8 mouse cellular contexts compared by ENCODE assay signal in the genomic region with DNA sequence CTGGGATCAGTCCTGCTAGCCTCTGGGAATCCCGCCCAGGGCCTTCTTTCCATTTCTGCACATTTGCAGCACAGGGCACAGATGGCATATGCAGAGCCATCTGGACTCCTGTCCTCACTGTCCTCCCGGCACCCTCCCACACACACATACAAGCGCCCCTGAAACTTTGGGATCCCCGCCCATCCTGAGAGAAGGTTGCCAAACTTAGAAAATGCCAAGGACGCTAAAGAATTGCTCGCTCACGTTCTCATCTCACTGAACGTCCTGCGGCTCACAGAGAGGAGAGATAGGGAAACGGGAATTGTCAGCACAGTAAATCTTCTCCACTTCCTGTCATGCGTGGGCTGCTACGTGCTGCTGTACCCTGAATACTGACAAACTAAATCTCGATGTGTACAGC. TPM values are rescaled to one million over a fixed set of nuclear protein-coding genes. Genes with fewer than 3 reads are reported as not detected.
A peak's percentile ranks its signal among the peaks of the same experiment; 100 is the strongest.
DNase-seq lines count a peak whose midpoint lies in the region; ATAC-seq and TF ChIP-seq lines count a peak whose summit lies in the region.
"Had no signal": no experiment of that assay in that cellular context is flagged by ENCODE, and none has a peak within 500 bp of the region (broad histone marks: within the 10 kb centered on the region; RNA-seq: fewer than 3 reads in every experiment).

No protein-coding gene starts in this region.

- no peak overlapping the region for H3K4me2 ChIP-seq in midbrain, postnatal 0 days (ENCODE audit: low read depth, low read length, poor library complexity, severe bottlenecking)
- H3K4me2 ChIP-seq in midbrain, embryonic 11.5 days, result no peak overlapping the region
- H3K4me2 ChIP-seq in kidney, embryonic 15.5 days, result peak overlapping the region; percentile 22; the same call in 1 of the 2 replicates

- no peaks in the 10 kb centered on the region for H3K9me3 ChIP-seq in midbrain, postnatal 0 days (ENCODE audit: low read length)
- H3K9me3 ChIP-seq in midbrain, embryonic 11.5 days (ENCODE audit: control insufficient read depth, low read length), result no peaks in the 10 kb centered on the region
- H3K9me3 ChIP-seq in kidney, embryonic 15.5 days (replicated peaks), result no peaks in the 10 kb centered on the region

- no peak overlapping the region for H3K27ac ChIP-seq in midbrain, postnatal 0 days (ENCODE audit: low read depth, low read length)
- no peak overlapping the region for H3K27ac ChIP-seq in midbrain, embryonic 11.5 days (ENCODE audit: low read depth, low read length)
- H3K27ac ChIP-seq in kidney, embryonic 15.5 days, result no peak overlapping the region; the same call in 1 of the 2 replicates

- intact Hi-C loops in left cerebral cortex, postnatal 25 days (cut with DNase I), result no loop called here

- H3K9ac ChIP-seq in midbrain, postnatal 0 days (replicated peaks; ENCODE audit: low read length, poor library complexity, severe bottlenecking), result no peak overlapping the region
- H3K9ac ChIP-seq in midbrain, embryonic 11.5 days (ENCODE audit: low read length), result no peak overlapping the region
- H3K9ac ChIP-seq in kidney, embryonic 15.5 days, result no peak overlapping the region

- ATAC-seq in midbrain, postnatal 0 days (ENCODE audit: low FRiP score), result no peak
- no peak for ATAC-seq in midbrain, embryonic 11.5 days (ENCODE audit: low FRiP score)
- ATAC-seq in kidney, embryonic 15.5 days (replicated peaks; ENCODE audit: low FRiP score), result no peak

- TF ChIP-seq CTCF in midbrain, postnatal 0 days (IDR thresholded peaks at IDR 0.05), result no peak

- peak; percentile 62 for DNase-seq in midbrain, postnatal 0 days (ENCODE audit: low spot score)
- no peak for DNase-seq in midbrain, embryonic 11.5 days (ENCODE audit: low spot score, missing footprints)
- DNase-seq in cerebellum, adult 9-10 months, result peak; percentile 99
- DNase-seq in left cerebral cortex, postnatal 25 days (ENCODE audit: low spot score in 2 of 2), result peak; percentile 71 to 94
- no peak for DNase-seq in T-cell, adult 2 months (ENCODE audit: low spot score)
- DNase-seq in embryo, embryonic 10 days (ENCODE audit: low spot score), result no peak

- no peak overlapping the region for H3K4me3 ChIP-seq in midbrain, postnatal 0 days (ENCODE audit: low read depth, low read length)
- no peak overlapping the region for H3K4me3 ChIP-seq in midbrain, embryonic 11.5 days (ENCODE audit: low read depth, low read length)
- no peak overlapping the region for H3K4me3 ChIP-seq in kidney, embryonic 15.5 days (replicated peaks)

- no peaks in the 10 kb centered on the region for H3K36me3 ChIP-seq in midbrain, postnatal 0 days (ENCODE audit: insufficient read depth, low read length)
- no peaks in the 10 kb centered on the region for H3K36me3 ChIP-seq in midbrain, embryonic 11.5 days (ENCODE audit: control insufficient read depth, insufficient read depth, low read length)
- H3K36me3 ChIP-seq in kidney, embryonic 15.5 days, result no peaks in the 10 kb centered on the region

- 76% methylated on average over 13 of the region's 13 CpGs for WGBS in midbrain, postnatal 0 days
- WGBS in midbrain, embryonic 11.5 days, result 87% methylated on average over 13 of the region's 13 CpGs
- 27% methylated on average over 13 of the region's 13 CpGs for WGBS in kidney, embryonic 15.5 days

- H3K27me3 ChIP-seq in midbrain, postnatal 0 days (ENCODE audit: insufficient read depth, low read length), result no peaks in the 10 kb centered on the region
- H3K27me3 ChIP-seq in midbrain, embryonic 11.5 days (ENCODE audit: control insufficient read depth, insufficient read depth, low read length), result no peaks in the 10 kb centered on the region
- no peaks in the 10 kb centered on the region for H3K27me3 ChIP-seq in kidney, embryonic 15.5 days

- no peaks in the 10 kb centered on the region for H3K4me1 ChIP-seq in midbrain, postnatal 0 days (ENCODE audit: insufficient read depth, low read length)
- H3K4me1 ChIP-seq in midbrain, embryonic 11.5 days (ENCODE audit: control insufficient read depth, insufficient read depth, low read length), result no peaks in the 10 kb centered on the region
- peaks cover 11% of the 10 kb centered on the region; the same call in 1 of the 2 replicates for H3K4me1 ChIP-seq in kidney, embryonic 15.5 days

RNA-seq across cellular contexts. Expression of a gene that starts 11.0 kb away (rescaled TPM):
- total RNA-seq in midbrain, postnatal 0 days (2014; rRNA removed), result 9.9 and 11.3 TPM in 2 replicates
- 4.9 and 5.8 TPM in 2 replicates for polyA plus RNA-seq in midbrain, postnatal 0 days (2015; fragmentation: Nextera tagmentation; extraction: Ambion mirVana)
- polyA plus RNA-seq in midbrain, embryonic 11.5 days (2014; fragmentation: Nextera tagmentation; extraction: Ambion mirVana), result 7.4 and 10.3 TPM in 2 replicates
- 17.7 and 17.8 TPM in 2 replicates for polyA plus RNA-seq in kidney, embryonic 15.5 days (2015; fragmentation: Nextera tagmentation; extraction: Ambion mirVana)
- total RNA-seq in left cerebral cortex, postnatal 25 days (2021), result 1 to 10 TPM; 7.9 to 8.9 TPM

RNA-seq across cellular contexts. Expression of a gene that starts 25.2 kb away (rescaled TPM):
- not detected in 2 replicates for total RNA-seq in midbrain, postnatal 0 days (2014; rRNA removed)
- not detected in 2 replicates for polyA plus RNA-seq in midbrain, postnatal 0 days (2015; fragmentation: Nextera tagmentation; extraction: Ambion mirVana)
- 0.23 TPM in 1 of 2 replicates, not detected in the other for polyA plus RNA-seq in midbrain, embryonic 11.5 days (2014; fragmentation: Nextera tagmentation; extraction: Ambion mirVana)
- polyA plus RNA-seq in kidney, embryonic 15.5 days (2015; fragmentation: Nextera tagmentation; extraction: Ambion mirVana), result not detected in 2 replicates
- not detected for total RNA-seq in left cerebral cortex, postnatal 25 days (2021)
- total RNA-seq: neutrophil, adult 5-6 weeks had no signal

RNA-seq across cellular contexts. Expression of a gene that starts 54.8 kb away (rescaled TPM):
- 29.9 and 34.7 TPM in 2 replicates for total RNA-seq in midbrain, postnatal 0 days (2014; rRNA removed)
- polyA plus RNA-seq in midbrain, postnatal 0 days (2015; fragmentation: Nextera tagmentation; extraction: Ambion mirVana), result 54.3 and 57.3 TPM in 2 replicates
- polyA plus RNA-seq in midbrain, embryonic 11.5 days (2014; fragmentation: Nextera tagmentation; extraction: Ambion mirVana), result 51.7 and 56.5 TPM in 2 replicates
- 38.3 and 39.8 TPM in 2 replicates for polyA plus RNA-seq in kidney, embryonic 15.5 days (2015; fragmentation: Nextera tagmentation; extraction: Ambion mirVana)
- total RNA-seq in left cerebral cortex, postnatal 25 days (2021), result 10 to 100 TPM; 74.3 to 74.5 TPM

RNA-seq across cellular contexts. Expression of a gene that starts 54.9 kb away (rescaled TPM):
- 38.8 and 53.2 TPM in 2 replicates for total RNA-seq in midbrain, postnatal 0 days (2014; rRNA removed)
- polyA plus RNA-seq in midbrain, postnatal 0 days (2015; fragmentation: Nextera tagmentation; extraction: Ambion mirVana), result 90.4 and 91.3 TPM in 2 replicates
- polyA plus RNA-seq in midbrain, embryonic 11.5 days (2014; fragmentation: Nextera tagmentation; extraction: Ambion mirVana), result 150 and 153 TPM in 2 replicates
- polyA plus RNA-seq in kidney, embryonic 15.5 days (2015; fragmentation: Nextera tagmentation; extraction: Ambion mirVana), result 127 and 131 TPM in 2 replicates
- 10 to 100 TPM; 23.9 to 27.1 TPM for total RNA-seq in left cerebral cortex, postnatal 25 days (2021)

Comparison
In these comparisons a context has a peak if more than half of its experiments do, and no peak if none do; other contexts are left out.
1. DNase-seq: peak in midbrain, postnatal 0 days (single experiment), cerebellum, adult 9-10 months (single experiment) and left cerebral cortex, postnatal 25 days (2 of 2); none in midbrain, embryonic 11.5 days (single experiment), T-cell, adult 2 months (single experiment) and embryo, embryonic 10 days (single experiment).